Mouse (Mus musculus) bone marrow, adult 2 months (tissue): ENCODE measurements around the gene Pirb.

Experiments
- CTCF ChIP-seq: fragments of 200-500 bp; IDR thresholded peaks from 2 replicates; pipeline ENCODE4 v1.5.1; 2011; ENCODE audit warnings: low read length, control low read depth; ENCODE audit not compliant: control insufficient read depth, insufficient read depth
- POLR2A ChIP-seq: fragments of 200-500 bp; IDR thresholded peaks from 2 replicates; pipeline ENCODE4 v1.6.1; 2011; ENCODE audit warnings: low read depth, mild to moderate bottlenecking, control low read depth, low read length, borderline replicate concordance; ENCODE audit not compliant: control insufficient read depth

- no peak for TF ChIP-seq CTCF
- TF ChIP-seq POLR2A = no peak
These were observed 53.2 kb downstream of the Pirb start for GRCm38 (mm10) chr7:3666921-3667391.
